Mouse (Mus musculus): ENCODE results near the gene Wnk1.
A peak's percentile ranks its signal among the peaks of the same experiment; 100 is the strongest.
"Not testable (repeated sequence)": the region's sequence is repeated elsewhere in the genome, so short reads cannot be mapped to it uniquely, and the experiment has no call there.

Gene Wnk1

GRCm38 (mm10) chr6:120038366-120039255 is at the start of gene Wnk1:
Gene Wnk1, minus strand, starts transcription at chr6:120038672.
- DNase-seq (ENCODE audit: extremely low spot score, low spot score) = peak; percentile 98

- DNase-seq (ENCODE audit: extremely low spot score, low spot score) = not testable (repeated sequence)
Observed at GRCm38 (mm10) chr6:120087041-120087440, 48.6 kb upstream of the Wnk1 start.

- no peak for DNase-seq (ENCODE audit: extremely low spot score, low spot score)
Observed at GRCm38 (mm10) chr6:120085832-120086231, 47.4 kb upstream of the Wnk1 start.

GRCm38 (mm10) chr6:120084983-120085382 is 46.5 kb upstream of the Wnk1 start:
- no peak for DNase-seq (ENCODE audit: extremely low spot score, low spot score)

- no peak for DNase-seq (ENCODE audit: extremely low spot score, low spot score)
Observed at GRCm38 (mm10) chr6:120083442-120083841, 45.0 kb upstream of the Wnk1 start.

GRCm38 (mm10) chr6:120082951-120083411 is 44.5 kb upstream of the Wnk1 start:
- DNase-seq (ENCODE audit: extremely low spot score, low spot score) = no peak

- no peak for DNase-seq (ENCODE audit: extremely low spot score, low spot score)
Observed at GRCm38 (mm10) chr6:120082251-120082950, 43.9 kb upstream of the Wnk1 start.

GRCm38 (mm10) chr6:120081516-120081915 is 43.0 kb upstream of the Wnk1 start:
- no peak for DNase-seq (ENCODE audit: extremely low spot score, low spot score)

GRCm38 (mm10) chr6:120079547-120079946 is 41.1 kb upstream of the Wnk1 start:
- DNase-seq (ENCODE audit: extremely low spot score, low spot score) = no peak

GRCm38 (mm10) chr6:120076619-120077450 is 38.4 kb upstream of the Wnk1 start:
- no peak for DNase-seq (ENCODE audit: extremely low spot score, low spot score)

- no peak for DNase-seq (ENCODE audit: extremely low spot score, low spot score)
Observed at GRCm38 (mm10) chr6:120072630-120073029, 34.2 kb upstream of the Wnk1 start.

- no peak for DNase-seq (ENCODE audit: extremely low spot score, low spot score)
Observed at GRCm38 (mm10) chr6:120069546-120069945, 31.1 kb upstream of the Wnk1 start.

- no peak for DNase-seq (ENCODE audit: extremely low spot score, low spot score)
Observed at GRCm38 (mm10) chr6:120065552-120066177, 27.2 kb upstream of the Wnk1 start.

- DNase-seq (ENCODE audit: extremely low spot score, low spot score) = no peak
Observed at GRCm38 (mm10) chr6:120064627-120065026, 26.2 kb upstream of the Wnk1 start.

- DNase-seq (ENCODE audit: extremely low spot score, low spot score) = no peak
Observed at GRCm38 (mm10) chr6:120062934-120063333, 24.5 kb upstream of the Wnk1 start.

- DNase-seq (ENCODE audit: extremely low spot score, low spot score) = no peak
Observed at GRCm38 (mm10) chr6:120055666-120056540, 17.4 kb upstream of the Wnk1 start.

GRCm38 (mm10) chr6:120054412-120054811 is 15.9 kb upstream of the Wnk1 start:
- DNase-seq (ENCODE audit: extremely low spot score, low spot score) = no peak

- no peak for DNase-seq (ENCODE audit: extremely low spot score, low spot score)
Observed at GRCm38 (mm10) chr6:120047705-120048292, 9.3 kb upstream of the Wnk1 start.

GRCm38 (mm10) chr6:120045406-120045805 is 6.9 kb upstream of the Wnk1 start:
- DNase-seq (ENCODE audit: extremely low spot score, low spot score) = no peak
